Mouse (Mus musculus): Measurements from ENCODE around the gene Vav3.

Vav3 gene

DNA sequence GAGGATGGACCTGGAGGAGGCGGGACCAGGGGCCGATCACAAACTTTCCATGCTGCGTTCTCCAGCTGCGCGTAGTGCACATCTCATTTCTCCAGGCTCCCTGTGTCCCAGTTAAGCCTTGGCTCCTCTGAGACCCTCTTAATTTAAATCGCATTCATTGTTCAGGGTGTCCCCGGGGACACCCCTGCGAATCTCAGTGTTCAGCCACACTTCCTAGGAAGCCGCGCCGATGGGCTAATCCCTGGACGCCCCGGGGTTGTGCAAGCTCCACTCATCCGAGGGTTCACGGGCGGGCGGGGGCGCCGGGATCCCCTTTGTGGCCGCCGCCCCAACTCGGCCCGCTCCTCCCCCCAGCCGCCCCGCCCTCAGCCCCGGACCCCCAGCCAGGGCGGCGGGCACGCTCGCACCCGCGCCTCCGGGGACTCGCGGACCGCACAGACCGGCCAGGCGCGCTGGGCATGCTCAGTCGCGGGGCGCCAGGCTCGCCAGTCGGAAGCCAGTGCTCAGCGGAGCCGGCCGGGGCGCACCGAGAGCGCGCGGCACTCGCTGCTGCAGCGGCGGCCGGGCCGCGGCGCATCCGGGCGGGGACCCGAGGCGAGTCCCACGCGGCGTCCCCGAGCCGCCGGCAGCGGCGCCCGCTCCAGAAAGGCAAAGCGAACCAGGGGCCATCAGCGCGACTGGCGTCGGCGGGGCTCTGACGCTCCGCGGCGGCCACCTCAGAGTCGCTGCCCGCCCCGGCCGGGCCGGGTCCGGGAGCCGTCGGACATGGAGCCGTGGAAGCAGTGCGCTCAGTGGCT lies at the start of gene Vav3:
Gene Vav3, plus strand, starts transcription at position 380 of the 797 bp plus-strand sequence.
- DNase-seq: peak; percentile 67 to 71

DNA sequence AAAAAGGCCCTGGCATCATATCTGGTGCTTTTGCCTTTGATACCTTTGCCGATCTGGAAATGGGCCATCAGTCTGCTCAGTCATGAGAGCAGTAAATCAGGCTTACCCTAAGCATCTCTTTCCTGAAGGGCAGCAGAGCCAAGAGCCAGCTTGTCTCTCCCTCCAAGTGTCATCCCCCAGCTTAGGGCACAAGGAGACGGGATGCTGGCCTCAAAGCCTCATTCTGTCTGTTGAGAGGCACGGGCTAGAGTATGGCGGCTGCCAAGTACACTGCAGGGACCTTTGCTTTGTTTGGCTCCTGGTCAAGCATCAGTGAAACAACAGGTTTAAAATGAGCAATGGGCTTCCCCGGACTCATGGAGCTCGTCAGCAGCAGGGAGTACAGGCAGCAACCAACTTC lies 41.6 kb upstream of the Vav3 start:
- no peak for DNase-seq

DNA sequence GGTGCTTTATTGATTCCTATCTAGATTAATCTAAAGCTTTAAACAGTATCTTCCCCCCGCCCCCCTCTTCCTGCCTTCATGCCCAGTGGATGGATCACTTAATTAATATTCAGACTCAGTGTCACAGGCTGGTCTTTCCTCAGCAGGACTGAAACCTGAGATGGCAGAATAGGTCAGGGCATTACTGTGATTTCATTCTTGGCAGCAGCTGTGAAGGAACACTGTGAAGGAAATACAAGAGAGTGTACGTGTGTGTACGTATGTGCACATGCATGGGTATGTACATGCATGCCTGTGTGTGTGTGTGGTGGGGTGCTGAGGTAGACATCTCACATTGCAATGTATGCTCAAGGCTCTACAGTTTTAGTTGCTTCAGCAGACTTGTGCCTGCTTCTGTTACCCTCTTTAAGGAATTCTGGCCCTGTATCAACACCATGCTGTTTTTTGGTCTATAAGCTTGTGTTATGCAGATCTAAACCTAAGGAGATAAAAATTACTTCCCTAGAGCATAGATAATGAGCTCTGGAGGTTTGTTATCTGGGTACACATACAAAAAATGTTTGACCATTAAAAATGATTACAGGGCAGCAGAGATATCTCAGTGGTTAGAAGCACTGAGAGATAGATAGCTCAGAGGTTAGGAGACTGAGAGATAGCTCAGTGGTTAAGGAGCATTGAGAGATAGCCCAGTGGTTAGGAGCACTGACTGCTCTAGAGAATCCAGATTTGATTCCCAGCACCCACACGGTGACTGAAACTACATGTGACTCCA lies 41.0 kb upstream of the Vav3 start:
- no peak for DNase-seq

DNA sequence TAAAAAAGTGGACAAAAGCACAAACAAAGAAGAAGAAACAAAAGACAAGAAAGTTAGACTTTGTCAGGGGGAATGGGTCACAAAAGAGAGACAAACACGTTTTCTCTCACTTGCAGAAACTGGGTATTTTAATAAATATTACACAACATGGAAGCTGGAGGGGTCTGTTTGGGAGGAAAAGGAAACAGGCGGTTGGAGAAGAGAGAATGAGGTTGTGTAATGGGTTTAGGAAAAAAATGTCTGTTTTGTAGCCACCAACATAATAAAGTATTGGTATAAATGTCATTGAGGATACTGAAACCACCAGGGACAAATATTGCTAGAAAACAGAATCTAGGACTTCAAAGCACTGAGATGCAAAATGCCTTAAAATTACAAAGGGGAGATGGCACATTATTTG lies 38.4 kb upstream of the Vav3 start:
- no peak for DNase-seq

DNA sequence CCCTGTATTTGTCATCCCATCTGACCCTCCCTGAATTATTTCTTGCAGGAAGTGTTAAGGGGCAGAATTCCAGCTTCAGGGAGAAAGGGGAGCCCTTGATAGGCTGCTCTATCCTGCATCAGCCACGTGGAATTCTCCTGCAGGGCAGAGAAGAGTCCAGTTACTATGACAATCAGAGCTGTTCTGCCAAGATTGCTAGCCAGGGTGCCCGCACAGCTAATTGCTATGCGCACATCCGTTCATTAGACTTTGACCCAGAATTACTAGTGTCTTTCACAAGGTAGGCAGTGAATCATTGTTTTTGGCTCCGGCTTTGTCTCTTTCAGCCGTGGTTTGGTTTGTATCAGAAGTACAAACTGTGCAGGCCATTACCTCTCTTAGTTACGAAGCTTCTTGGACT lies 33.0 kb upstream of the Vav3 start:
- DNase-seq: no peak

DNA sequence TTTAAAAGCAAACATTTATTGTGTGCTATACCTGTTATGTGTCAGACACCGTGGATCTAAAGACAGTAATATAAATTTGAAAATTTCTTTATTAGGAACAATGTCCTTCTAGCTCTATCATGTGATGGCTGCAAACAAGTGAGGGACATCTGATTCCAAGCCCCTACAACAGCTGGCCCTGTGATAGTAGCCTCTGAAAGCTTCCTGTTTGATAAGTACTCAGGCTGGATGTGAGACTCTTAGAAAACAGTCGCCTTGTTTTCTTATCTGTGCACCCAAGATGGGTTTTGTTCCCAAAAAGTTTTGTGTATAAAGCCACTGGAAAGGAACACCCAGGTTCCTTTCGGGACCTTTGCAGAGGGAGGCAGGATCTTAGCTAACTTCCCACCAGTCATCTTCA lies 32.0 kb upstream of the Vav3 start:
- no peak for DNase-seq

DNA sequence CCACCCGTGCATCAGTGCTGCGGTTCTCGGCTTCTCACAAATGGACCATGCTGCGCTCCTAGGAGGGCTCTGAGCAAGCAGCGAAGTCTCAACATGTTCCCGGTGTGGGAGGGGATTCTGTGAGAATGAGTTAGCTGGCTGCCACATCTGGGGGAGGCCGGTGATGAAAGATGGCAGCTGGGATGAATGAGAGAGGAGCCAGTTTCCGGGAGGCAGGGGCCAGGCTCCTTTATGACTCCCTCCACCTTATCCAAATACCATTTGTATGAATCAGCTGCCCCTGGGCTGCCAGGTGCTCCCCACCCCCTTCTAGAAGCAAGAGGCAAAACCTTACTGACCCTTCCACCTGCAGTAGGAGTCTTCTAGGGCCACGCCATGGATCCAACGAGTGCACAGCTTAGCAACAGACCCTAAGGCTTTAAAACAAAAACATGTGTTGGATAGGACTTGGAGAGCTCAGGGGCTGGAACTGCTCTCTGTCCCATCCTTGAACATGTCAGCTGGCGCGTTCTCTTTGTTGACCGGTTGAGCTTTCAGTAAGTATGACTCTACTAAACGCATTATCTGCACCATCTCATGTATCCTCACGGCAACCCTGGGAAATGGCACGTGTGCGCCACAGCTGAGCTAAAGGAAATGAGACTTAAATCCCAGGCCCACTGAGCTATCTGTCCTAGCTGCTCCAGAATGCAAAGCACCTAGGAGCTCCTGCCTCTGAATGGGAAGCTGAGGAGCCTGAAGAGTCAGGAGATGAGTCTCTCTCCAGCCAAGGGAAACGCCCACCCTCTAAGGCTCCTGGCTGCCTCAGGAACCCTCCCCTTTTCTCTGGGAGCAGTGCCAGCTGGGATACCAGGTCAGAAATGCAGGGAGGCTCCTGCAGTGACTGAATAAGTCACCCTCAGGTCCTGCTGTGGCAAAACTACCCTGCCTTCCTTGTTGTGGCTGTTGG lies 30.9 kb upstream of the Vav3 start:
- no peak for DNase-seq

DNA sequence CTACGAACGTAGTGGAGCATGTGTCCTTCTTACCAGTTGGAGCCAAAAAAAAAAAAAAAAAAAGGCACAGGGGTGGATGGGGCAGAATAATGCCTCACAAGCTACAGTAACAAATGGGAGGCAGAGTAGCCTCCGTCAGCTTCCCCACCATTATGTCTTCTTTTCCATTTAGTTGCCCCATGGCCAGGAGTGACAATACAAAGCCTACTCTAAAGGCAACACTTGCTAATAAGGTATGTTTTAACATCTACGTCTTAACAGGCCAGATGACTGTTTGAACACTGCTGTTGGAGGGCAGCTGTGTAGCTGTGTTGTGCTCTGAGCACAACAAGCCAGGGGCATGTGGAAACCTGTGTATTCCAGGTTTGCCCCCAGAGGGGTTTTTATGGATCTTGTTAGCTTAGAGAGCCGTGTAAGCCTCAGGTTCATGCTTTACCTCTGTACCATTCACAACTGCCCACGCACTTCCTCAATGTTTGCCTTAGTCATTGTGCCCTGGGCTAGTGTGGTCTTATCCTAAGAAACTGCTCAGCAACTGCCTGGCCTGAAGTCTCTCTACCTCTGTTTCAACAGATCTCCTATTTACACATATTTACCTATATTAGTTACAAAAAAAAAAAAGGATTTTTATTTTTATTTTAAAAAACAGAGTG lies 29.2 kb upstream of the Vav3 start:
- DNase-seq: no peak

DNA sequence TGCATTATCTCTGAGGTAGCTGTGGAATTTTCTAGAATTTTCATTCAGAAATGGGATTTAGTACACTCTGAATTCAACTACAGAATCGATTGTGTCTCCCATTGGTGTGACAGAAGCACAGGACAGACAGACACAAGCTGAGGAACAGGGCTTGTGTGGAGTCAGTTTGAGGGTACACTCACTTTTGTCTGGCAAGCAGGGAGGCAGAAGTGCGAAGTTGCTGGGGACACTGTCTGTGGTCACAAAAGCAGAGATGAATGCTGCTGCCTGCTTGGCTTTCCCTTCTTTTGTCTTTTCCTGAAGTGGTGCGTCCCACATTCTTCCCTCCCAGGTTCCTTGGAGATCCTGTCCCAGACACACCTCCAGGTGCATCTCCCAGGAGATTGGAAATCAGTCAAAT lies 28.6 kb upstream of the Vav3 start:
- DNase-seq: no peak

DNA sequence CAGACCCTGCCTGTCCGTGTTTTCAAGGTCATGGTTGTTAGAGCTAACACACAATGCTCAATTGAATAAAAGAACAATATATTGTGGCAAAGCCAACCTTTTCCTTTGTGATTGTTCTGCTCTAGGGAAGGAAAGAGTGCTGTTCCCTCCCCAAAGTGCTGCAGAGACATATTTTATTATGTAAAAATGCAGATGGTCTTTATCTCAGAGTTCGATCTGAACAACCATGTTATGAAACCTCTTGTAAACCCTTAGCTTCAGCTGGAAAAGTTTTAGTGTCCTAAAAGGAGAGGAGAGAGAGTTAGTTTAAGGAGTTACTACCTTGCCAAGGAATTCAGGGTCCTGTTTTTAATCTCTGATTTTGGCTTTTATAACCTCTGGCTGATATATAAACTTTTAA lies 27.0 kb upstream of the Vav3 start:
- no peak for DNase-seq

DNA sequence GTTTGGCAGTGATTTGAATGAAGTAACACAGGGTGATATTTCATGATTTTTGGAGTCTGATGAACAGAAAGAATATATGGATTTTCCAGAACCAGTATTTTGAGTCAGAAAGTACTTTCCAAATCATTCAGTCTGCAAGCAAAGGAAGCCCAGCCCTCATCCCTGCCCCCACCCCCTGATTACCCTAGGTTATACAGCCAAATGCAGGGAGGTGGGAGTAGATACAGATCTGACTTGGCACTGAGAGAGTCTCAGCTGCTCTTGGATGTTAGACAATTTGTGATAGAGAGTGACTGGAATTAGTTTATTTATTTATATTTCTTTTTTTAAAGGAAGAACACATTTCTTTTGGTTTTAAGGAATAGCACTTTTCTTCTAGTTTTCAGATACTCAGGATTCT lies 18.2 kb upstream of the Vav3 start:
- DNase-seq: no peak

DNA sequence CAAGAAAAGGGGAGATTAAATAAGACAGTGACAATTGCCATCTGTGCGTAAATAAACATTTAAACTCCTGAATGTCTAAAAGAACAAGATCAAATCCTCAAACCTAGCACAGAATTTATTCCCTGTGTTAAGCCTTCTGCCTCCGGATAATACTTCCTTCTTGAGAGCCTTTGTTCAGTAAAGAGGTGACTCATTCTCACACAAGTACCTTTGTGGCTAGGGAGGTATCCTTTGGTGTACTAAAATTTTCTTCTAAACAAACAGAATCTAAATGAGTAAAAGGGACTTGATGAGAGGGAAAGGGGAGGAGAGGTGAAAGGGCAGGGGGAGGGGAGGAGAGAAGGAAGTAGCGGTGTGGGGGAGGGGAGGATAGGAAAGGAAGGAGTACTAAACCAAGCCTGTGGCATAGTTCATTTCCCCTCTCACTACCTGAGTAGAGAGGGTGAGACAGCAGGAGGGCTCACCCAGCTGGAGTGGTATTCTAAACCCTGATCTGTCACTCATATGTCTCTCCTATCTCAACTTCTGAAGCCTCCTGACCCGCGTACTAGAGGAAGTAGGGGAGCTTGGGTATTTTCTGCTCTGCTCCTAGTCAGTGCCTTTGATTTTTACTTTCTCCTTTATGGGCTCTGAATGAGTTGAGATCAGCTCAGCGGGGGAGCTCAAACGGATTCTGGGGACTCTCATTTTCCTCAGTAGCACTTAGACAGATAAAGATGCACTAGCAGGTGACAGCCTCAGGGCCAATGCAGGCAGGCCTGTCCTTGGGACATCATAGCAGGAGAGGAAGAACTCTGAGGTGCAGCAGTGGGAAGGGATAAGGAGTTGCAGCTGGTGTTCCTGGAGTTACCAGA lies 16.8 kb upstream of the Vav3 start:
- DNase-seq: peak; percentile 38 to 59

DNA sequence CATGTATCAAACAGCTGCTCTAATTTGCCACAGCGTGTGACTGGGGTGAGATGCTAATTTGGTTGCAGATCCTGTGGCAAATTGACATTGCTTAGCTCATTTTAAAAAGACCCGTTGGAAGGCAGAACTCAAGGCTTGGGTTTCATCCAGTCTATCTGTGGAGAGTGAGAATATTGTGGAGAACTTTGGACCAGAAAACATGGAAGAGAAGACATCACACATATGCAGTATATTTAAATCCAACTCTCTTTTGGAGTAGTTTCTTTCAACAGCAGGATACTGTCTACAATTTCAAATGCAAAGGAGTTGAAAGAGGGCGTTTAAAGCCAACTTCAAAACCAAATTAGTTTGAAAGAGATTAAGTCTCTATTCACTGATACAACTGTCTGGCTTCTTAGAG lies 13.3 kb upstream of the Vav3 start:
- DNase-seq: no peak

DNA sequence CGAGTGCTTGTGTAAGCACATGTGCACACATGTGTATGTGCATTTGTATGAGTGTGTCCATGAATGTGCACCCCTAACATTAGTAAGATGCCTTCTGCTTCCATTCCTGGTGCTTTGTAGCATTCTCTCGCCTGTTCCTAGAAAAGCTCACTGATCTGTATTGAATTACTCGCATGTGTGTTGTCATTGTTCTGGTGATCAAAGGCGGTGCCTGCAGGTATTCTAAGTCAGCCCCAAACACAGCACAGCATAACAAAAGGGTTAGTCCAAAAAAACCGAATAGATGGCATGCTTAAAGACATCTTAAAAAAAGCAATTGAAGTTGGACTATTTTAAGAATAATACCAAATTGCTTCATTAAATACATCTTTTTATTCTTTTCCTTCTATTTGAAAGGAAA lies 7.7 kb upstream of the Vav3 start:
- DNase-seq: no peak

DNA sequence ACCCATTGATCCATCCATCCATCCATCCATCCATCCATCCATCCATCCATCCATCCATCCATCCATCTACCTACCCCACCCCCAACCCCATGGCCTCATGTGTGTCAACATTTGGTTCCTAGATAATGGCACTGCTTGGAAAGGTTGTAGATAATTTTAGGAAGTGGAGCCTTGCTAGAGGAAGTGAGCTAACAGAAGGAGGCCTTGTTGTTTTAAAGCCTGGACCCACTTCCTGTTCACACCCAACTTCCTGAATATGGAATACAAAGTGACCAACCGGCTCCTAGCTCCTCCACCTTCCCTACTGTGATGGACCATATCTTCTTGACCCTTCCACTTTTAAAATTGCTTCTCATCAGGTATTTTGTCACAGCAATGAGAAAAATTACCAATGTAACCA lies 5.0 kb upstream of the Vav3 start:
- no peak for DNase-seq

DNA sequence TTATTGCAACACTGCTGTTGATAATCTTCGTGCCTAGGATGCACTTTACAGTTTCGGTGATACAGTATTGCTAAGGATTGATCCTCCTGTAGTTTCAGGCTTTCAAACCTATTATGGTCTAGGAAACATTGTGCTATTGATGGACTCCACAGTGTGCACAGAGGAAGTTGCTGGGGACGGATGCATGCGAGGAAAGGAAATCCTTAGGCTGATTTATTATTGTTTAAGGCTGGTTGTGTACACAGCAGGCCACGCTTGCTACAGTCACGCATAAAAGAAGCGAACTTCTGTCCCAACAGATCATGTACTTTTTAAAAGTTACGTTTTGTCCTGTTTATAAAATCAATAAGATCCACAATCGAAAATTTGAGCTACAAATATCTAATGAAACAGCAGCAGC lies 1.2 kb upstream of the Vav3 start:
- no peak for DNase-seq

DNA sequence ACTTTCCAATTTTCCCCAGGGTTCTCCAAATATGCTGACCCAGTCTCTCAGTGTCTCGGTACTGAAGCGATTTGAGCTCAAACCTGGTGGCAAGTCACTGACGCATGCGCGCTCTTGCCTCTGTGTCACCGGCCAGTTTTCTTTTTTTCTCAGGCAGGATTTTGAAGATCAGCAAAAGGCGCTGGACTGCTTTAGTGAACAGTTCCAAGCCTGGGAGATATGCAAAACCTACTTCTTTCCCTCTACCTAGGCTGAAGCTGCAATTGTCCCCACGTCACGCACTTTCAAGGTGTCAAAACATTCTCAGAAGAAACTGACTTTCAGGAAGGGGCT lies 546 bp upstream of the Vav3 start:
- DNase-seq: peak; percentile 32 to 38

DNA sequence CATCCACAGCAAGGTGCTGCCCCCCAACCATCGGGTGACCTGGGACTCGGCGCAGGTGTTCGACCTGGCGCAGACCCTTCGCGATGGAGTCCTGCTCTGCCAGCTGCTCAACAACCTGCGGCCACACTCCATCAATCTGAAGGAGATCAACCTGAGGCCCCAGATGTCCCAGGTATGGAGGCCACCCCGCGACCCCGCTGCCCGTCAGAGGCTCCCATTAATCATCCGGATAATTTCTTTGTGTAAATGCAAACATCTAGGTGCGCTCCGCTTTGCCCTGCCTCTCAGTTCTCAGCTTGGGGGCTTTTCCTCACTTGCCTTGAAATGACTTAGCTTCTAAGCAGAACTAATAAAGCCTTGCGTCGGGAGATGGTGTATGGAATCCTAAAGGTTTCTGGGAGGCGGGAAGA lies 623 bp downstream of the Vav3 start:
- DNase-seq: no peak

DNA sequence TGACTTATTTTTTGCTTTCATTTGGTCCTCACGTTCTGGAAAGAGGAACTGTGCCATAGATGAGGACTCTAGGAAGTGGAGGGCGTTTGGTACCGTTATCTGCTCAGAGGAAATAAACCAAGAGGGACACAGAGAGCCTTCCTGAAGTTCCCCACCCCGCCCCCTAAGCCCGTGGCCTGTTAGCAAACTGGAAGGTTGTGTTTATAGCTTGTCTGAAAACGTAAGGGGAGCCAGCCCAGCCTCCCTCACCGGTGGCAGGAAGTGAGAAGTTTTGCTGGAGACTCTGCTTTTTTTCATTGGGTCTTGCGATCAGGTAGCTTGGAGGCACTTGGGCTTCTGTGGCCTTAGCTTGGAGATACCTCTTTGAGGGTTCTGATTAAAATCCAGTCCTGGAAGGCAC lies 1.2 kb downstream of the Vav3 start:
- peak; percentile 71 to 75 for DNase-seq

DNA sequence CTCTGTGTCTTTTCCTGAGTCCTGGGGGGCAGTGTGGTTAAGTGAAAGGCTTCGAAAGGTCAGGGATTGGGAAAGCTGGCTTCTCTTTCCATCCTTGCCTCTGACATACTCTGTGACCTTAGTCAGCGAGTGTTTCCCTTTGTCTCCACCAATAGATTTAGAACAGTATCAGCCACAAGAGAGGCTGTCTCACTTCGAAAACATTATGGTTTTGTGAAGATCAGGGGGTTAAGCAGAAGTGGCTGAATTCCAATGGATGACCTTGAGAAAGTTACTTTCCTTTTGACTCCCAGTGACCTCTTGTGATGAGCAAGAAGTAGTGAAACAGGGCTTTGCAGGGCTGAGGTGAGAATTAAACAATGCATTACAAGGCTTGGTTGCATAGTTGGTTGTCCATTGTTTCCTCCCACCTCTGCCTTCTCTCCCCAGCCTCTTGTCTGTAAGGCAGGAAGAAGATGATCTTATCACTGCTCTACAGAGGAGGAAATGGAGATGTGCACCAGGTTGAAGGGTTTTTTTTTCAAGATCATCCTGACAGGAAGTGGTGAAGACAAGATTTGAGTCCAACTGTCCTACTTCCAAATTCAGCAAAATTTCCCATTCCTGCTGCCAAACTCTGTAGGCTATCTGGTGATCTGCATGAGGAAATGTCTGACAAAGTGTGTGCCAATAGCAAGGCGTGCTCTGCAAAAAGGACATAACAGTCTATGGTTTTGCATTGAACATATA lies 11.7 kb downstream of the Vav3 start:
- DNase-seq: peak in 1 of 2 experiments; percentile 16

DNA sequence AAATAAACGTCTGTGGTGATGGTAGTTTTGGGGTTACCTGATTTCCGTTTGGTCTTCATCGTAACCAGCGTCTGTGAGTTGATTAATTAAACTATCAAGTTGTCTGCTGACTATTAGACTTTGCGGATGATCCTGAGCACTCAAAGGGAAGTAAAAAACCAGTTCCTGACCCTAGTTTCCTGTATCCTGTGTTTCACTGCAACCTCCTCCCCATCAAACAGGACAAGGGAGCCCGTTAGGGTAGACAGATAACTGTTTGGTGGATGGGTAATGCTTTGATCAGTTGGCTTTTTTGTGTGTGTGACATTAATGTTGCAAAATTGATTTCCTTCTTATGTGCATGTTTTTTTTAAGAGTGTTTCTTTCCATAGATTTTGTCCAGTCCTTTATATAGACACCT lies 12.2 kb downstream of the Vav3 start:
- DNase-seq: no peak

All from thymus, postnatal 36 days (tissue).